Mouse (Mus musculus): ENCODE measurements around the gene Zfp874a.
"Not testable (repeated sequence)": the region's sequence is repeated elsewhere in the genome, so short reads cannot be mapped to it uniquely, and the experiment has no call there.

Zfp874a gene

GRCm38 (mm10) chr13:67375050-67375911 lies 76.1 kb downstream of the Zfp874a start, which contains the start of the genes Gm28041 and Zfp456:
Gene Gm28041, minus strand, starts transcription at chr13:67375733.
Gene Zfp456, minus strand, starts transcription at chr13:67375810.
- not testable (repeated sequence) for DNase-seq
